Mouse (Mus musculus) monocyte, adult 59 days (primary cell): ENCODE data around the gene Btbd35f27. TPM values are rescaled to one million over a fixed set of nuclear protein-coding genes. Genes with fewer than 3 reads are reported as not detected.

Source experiments
- total RNA-seq, 2 experiments: library from RNA; stranded (reverse); gene quantifications; one replicate each; pipeline ENCODE4 v1.2.4; 2023

The Btbd35f27 gene
- not detected for total RNA-seq

DNA sequence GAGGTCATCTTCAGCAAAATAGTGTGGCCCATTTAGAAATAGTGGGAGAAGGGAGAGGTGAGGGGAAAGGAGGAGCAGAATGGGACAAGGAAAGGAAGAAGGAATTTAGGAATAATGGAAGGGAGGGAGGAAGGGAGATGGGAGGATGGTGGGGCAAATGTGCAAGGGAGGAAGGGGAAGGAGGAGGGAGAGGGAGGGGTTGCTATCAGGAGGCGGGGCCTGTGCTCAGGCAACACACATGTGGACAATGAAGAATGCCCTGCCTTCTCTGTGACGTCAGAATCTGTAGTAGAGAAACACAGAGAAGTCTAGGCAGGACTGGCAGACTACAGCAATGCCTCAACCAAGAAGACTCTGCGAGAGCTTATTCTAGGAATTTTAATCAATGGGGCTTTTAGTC is at the start of gene Btbd35f27:
Gene Btbd35f27 (plus strand): TSS at position 301 of the 400 bp plus-strand sequence.

Other genes with a start within 250 kb of the Btbd35f27 start
- not detected for gene Btbd35f4, start 151.6 kb upstream of the Btbd35f27 start, total RNA-seq